Mouse (Mus musculus) adrenal gland, adult 8-10 months (tissue): Measurements from ENCODE around the gene Hephl1. TPM values are rescaled to one million over a fixed set of nuclear protein-coding genes. Genes with fewer than 3 reads are reported as not detected.
"Not testable (repeated sequence)": the region's sequence is repeated elsewhere in the genome, so short reads cannot be mapped to it uniquely, and the experiment has no call there.

ENCODE experiments used
- DNase-seq: peaks from one replicate; pipeline ENCODE4 v3.0.0; 2022
- total RNA-seq, 4 experiments: library from RNA; stranded (reverse); gene quantifications; 2 replicates each; pipeline ENCODE4 v1.2.4; 2022

Gene Hephl1
- 1 to 10 TPM in 3 of 4 experiments, under 1 TPM in 1; 0.15 to 1.6 (median 1.2) TPM for total RNA-seq

GRCm38 (mm10) chr9:15112008-15112407 lies at the start of gene Hephl1:
Gene Hephl1, minus strand, starts transcription at chr9:15112108.
- peak; percentile 20 for DNase-seq

- DNase-seq: no peak
These were observed 37.5 kb upstream of the Hephl1 start for GRCm38 (mm10) chr9:15149246-15149926.

- DNase-seq: no peak
These were observed 28.6 kb upstream of the Hephl1 start for GRCm38 (mm10) chr9:15140546-15140945.

GRCm38 (mm10) chr9:15125897-15126296 lies 14.0 kb upstream of the Hephl1 start:
- DNase-seq: no peak

- DNase-seq: no peak
These were observed 10.5 kb upstream of the Hephl1 start for GRCm38 (mm10) chr9:15122431-15122830.

GRCm38 (mm10) chr9:15120841-15121358 lies 9.0 kb upstream of the Hephl1 start:
- no peak for DNase-seq

- no peak for DNase-seq
These were observed 8.3 kb upstream of the Hephl1 start for GRCm38 (mm10) chr9:15120209-15120608.

- no peak for DNase-seq
These were observed 7.6 kb upstream of the Hephl1 start for GRCm38 (mm10) chr9:15119515-15119914.

- no peak for DNase-seq
These were observed 4.3 kb upstream of the Hephl1 start for GRCm38 (mm10) chr9:15116165-15116564.

GRCm38 (mm10) chr9:15114102-15114501 lies 2.2 kb upstream of the Hephl1 start:
- no peak for DNase-seq

GRCm38 (mm10) chr9:15108101-15108500 lies 3.8 kb downstream of the Hephl1 start:
- DNase-seq: no peak

GRCm38 (mm10) chr9:15105136-15105535 lies 6.8 kb downstream of the Hephl1 start:
- peak; percentile 34 for DNase-seq

GRCm38 (mm10) chr9:15103579-15104300 lies 8.2 kb downstream of the Hephl1 start:
- DNase-seq: peak; percentile 40

- DNase-seq: no peak
These were observed 10.3 kb downstream of the Hephl1 start for GRCm38 (mm10) chr9:15101531-15102161.

- not testable (repeated sequence) for DNase-seq
These were observed 13.5 kb downstream of the Hephl1 start for GRCm38 (mm10) chr9:15098421-15098820.

- no peak for DNase-seq
These were observed 14.7 kb downstream of the Hephl1 start for GRCm38 (mm10) chr9:15097172-15097571.

- no peak for DNase-seq
These were observed 15.7 kb downstream of the Hephl1 start for GRCm38 (mm10) chr9:15096161-15096560.

- DNase-seq: no peak
These were observed 16.7 kb downstream of the Hephl1 start for GRCm38 (mm10) chr9:15095206-15095605.

- no peak for DNase-seq
These were observed 43.1 kb downstream of the Hephl1 start for GRCm38 (mm10) chr9:15068686-15069295.

- DNase-seq: no peak
These were observed 43.8 kb downstream of the Hephl1 start for GRCm38 (mm10) chr9:15067995-15068685.

- DNase-seq: no peak
These were observed 47.7 kb downstream of the Hephl1 start for GRCm38 (mm10) chr9:15064176-15064575.

- no peak for DNase-seq
These were observed 51.1 kb downstream of the Hephl1 start for GRCm38 (mm10) chr9:15060847-15061246.
